Mouse (Mus musculus): ENCODE results near the gene Iqcd. TPM values are rescaled to one million over a fixed set of nuclear protein-coding genes. Genes with fewer than 3 reads are reported as not detected.

Gene Iqcd
- polyA plus RNA-seq, 3 experiments from 2014 or later: 0.91 TPM; not detected in 2

Other genes starting within 250 kb of the Iqcd start
- not detected for gene Lhx5, start 157.3 kb upstream of the Iqcd start, polyA plus RNA-seq (2017; shearing (Covaris generic))
- not detected for gene Sdsl, start 116.2 kb upstream of the Iqcd start, polyA plus RNA-seq (2017; shearing (Covaris generic))
- gene Sds, start 112.5 kb upstream of the Iqcd start, polyA plus RNA-seq (2017; shearing (Covaris generic)): not detected
- 1 to 10 TPM; 3.2 to 5.7 (median 3.5) TPM for gene Plbd2, start 85.4 kb upstream of the Iqcd start, polyA plus RNA-seq (2017; shearing (Covaris generic))
- 10 to 100 TPM in 1 of 3 experiments, 1 to 10 TPM in 2; 6.1 to 14.5 (median 7.3) TPM for gene Slc8b1, start 77.8 kb upstream of the Iqcd start, polyA plus RNA-seq (2017; shearing (Covaris generic))
- 10 to 100 TPM in 2 of 3 experiments, 1 to 10 TPM in 1; 6.4 to 15.8 (median 12.6) TPM for gene Tpcn1, start 343 bp upstream of the Iqcd start, polyA plus RNA-seq (2017; shearing (Covaris generic))
- 1 to 10 TPM; 2.1 to 3.5 (median 3.2) TPM for gene Rita1, start 23.6 kb downstream of the Iqcd start, polyA plus RNA-seq (2017; shearing (Covaris generic))
- 10 to 100 TPM; 13.0 to 21.1 (median 13.4) TPM for gene Ddx54, start 23.7 kb downstream of the Iqcd start, polyA plus RNA-seq (2017; shearing (Covaris generic))
- gene Cfap73, start 45.2 kb downstream of the Iqcd start, polyA plus RNA-seq (2017; shearing (Covaris generic)): not detected
- gene Rasal1, start 59.8 kb downstream of the Iqcd start, polyA plus RNA-seq (2017; shearing (Covaris generic)): 1 to 10 TPM; 6.8 to 9.7 (median 6.8) TPM
- gene Dtx1, start 122.9 kb downstream of the Iqcd start, polyA plus RNA-seq (2017; shearing (Covaris generic)): 10 to 100 TPM; 41.0 to 52.7 (median 49.6) TPM
- gene Oas2, start 160.8 kb downstream of the Iqcd start, polyA plus RNA-seq (2017; shearing (Covaris generic)): 1 to 10 TPM in 1 of 3 experiments, under 1 TPM in 2; 0.71 to 2.2 (median 0.95) TPM
- 10 to 100 TPM in 1 of 3 experiments, 1 to 10 TPM in 2; 9.6 to 35.3 (median 10.0) TPM for gene Oas3, start 188.6 kb downstream of the Iqcd start, polyA plus RNA-seq (2017; shearing (Covaris generic))
- gene Oas1e, start 206.5 kb downstream of the Iqcd start, polyA plus RNA-seq (2017; shearing (Covaris generic)): not detected
- 10 to 100 TPM; 12.0 to 14.0 (median 13.6) TPM for gene Oas1c, start 223.5 kb downstream of the Iqcd start, polyA plus RNA-seq (2017; shearing (Covaris generic))

Measured in inflammation-experienced regulatory T-cells, adult 6 months (primary cell).